Mouse (Mus musculus) ES-E14 (cell line): ENCODE measurements around the gene Tenm2. TPM values are rescaled to one million over a fixed set of nuclear protein-coding genes. Genes with fewer than 3 reads are reported as not detected.

ENCODE experiments used
- DNase-seq: peaks from one replicate; pipeline ENCODE4 v3.0.0-alpha.2; 2013; ENCODE audit warnings: low read depth, low spot score
- H3K27ac ChIP-seq: 2 replicates; pipeline ENCODE4 v1.5.1; 2012; ENCODE audit warnings: low read depth, mild to moderate bottlenecking, low read length, moderate library complexity, mixed read lengths; ENCODE audit not compliant: poor library complexity, insufficient read depth, severe bottlenecking
- H3K36me3 ChIP-seq: 2 replicates; pipeline ENCODE4 v1.6.1; 2012; ENCODE audit warnings: mild to moderate bottlenecking, low read length, moderate library complexity, mixed read lengths; ENCODE audit not compliant: control insufficient read depth, poor library complexity, insufficient read depth, severe bottlenecking
- H3K4me1 ChIP-seq, 2 experiments: fragments of 150-350 bp in 1 of 2; sonication (generic) in 1 of 2; 2 replicates each; pipeline ENCODE4 v1.6.1; 2012; ENCODE audit warnings: low read length in 2 of 2, mild to moderate bottlenecking in 1 of 2, mixed read lengths in 1 of 2; ENCODE audit not compliant: control insufficient read depth in 2 of 2, insufficient read depth in 2 of 2, poor library complexity in 1 of 2
- H3K4me3 ChIP-seq, 2 experiments: fragments of 150-350 bp in 1 of 2; sonication (generic) in 1 of 2; 2 replicates each; pipeline ENCODE4 v1.5.1; 2012; ENCODE audit warnings: low read length in 2 of 2, low read depth in 1 of 2, mild to moderate bottlenecking in 1 of 2, mixed read lengths in 1 of 2; ENCODE audit not compliant: insufficient read depth in 1 of 2, poor library complexity in 1 of 2, severe bottlenecking in 1 of 2
- H3K9ac ChIP-seq: 2 replicates; pipeline ENCODE4 v1.6.1; 2012; ENCODE audit warnings: low read depth, mild to moderate bottlenecking, low read length, mixed read lengths; ENCODE audit not compliant: poor library complexity, insufficient read depth, severe bottlenecking
- H3K9me3 ChIP-seq: fragments of 150-350 bp; sonication (generic); 2 replicates; pipeline ENCODE4 v1.6.1; 2012; ENCODE audit warnings: low read depth, mild to moderate bottlenecking, low read length; ENCODE audit not compliant: control insufficient read depth, insufficient read depth
- CHD2 ChIP-seq: IDR thresholded peaks from 2 replicates; pipeline ENCODE4 v1.6.1; 2014; ENCODE audit warnings: mild to moderate bottlenecking, low read depth, low read length, inconsistent platforms
- HCFC1 ChIP-seq: IDR thresholded peaks from 2 replicates; pipeline ENCODE4 v1.6.1; 2012; ENCODE audit warnings: low read length, inconsistent platforms, borderline replicate concordance; ENCODE audit not compliant: insufficient read depth
- MAFK ChIP-seq: IDR thresholded peaks from 2 replicates; pipeline ENCODE4 v1.6.1; 2014; ENCODE audit warnings: mild to moderate bottlenecking, low read depth, low read length, inconsistent platforms; ENCODE audit not compliant: insufficient read depth
- ZC3H11A ChIP-seq: IDR thresholded peaks from 2 replicates; pipeline ENCODE4 v1.6.1; 2012; ENCODE audit warnings: low read depth, mild to moderate bottlenecking, inconsistent platforms, low read length, borderline replicate concordance
- ZNF384 ChIP-seq: IDR thresholded peaks from 2 replicates; pipeline ENCODE4 v1.6.1; 2012; ENCODE audit warnings: low read depth, low read length, inconsistent platforms
- in situ Hi-C, 2 experiments: fragments of 600-800 bp; cut with MboI; formaldehyde crosslinking; loops; one replicate each; pipeline ENCODE4 v1.15.1; 2025; ENCODE audit warnings: low sequenced_read_pairs in 2 of 2, inconsistent platforms in 1 of 2; ENCODE audit not compliant: unreplicated experiment in 2 of 2
- total RNA-seq: library from RNA; depleted of rRNA; stranded (reverse); fragments of 300-350 nt; gene quantifications from 2 replicates; pipeline ENCODE4 v1.2.3, GENCODE M21; 2012

Tenm2 gene
- total RNA-seq, 1 experiment: 0.04 TPM

DNA sequence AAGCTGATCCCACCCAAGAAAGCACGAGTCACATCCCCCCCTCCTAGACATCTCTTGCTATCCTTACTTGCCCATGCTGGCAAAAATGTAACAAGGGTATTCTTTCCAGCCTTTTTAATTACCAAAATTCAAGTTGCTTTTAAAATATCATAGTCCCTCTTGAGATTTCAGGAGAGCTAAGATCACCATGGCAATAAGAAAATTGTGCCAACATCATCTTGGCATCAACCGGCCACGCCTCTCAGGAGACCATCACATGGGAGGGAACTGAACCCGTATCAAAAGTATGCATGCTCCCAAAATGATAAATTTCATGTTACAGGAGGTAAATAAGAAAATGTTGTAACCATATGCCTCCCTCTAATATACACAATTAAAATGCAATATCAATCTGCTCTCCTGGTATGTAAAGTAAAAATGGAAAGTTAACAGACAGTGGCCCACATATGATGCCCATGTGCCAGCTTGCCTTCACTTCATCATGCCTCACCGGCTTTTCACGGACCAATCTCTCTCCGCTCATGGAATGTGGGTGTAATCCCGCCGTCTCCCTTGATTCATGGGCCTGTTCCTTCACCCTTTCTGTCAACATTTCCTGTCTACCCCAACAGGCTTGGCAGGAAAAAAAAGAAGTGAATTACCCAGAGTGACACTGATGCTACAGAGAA lies 582.0 kb downstream of the Tenm2 start:
- no peaks in the 10 kb centered on the region; a peak in 1 of 4 replicates for H3K4me1 ChIP-seq
- no peak overlapping the region for H3K27ac ChIP-seq
- in situ Hi-C loops: no loop called here
- H3K4me3 ChIP-seq: no peak overlapping the region
- H3K9me3 ChIP-seq: no peaks in the 10 kb centered on the region
- H3K36me3 ChIP-seq: no peaks in the 10 kb centered on the region
- DNase-seq: no peak
- TF ChIP-seq CHD2 (no peak), ZNF384 (no peak), MAFK (no peak), HCFC1 (no peak), ZC3H11A (no peak)
- no peak overlapping the region for H3K9ac ChIP-seq

- Histone ChIP-seq H3K36me3 (no peaks in the 10 kb centered on the region), H3K27ac (no peak overlapping the region), H3K9ac (no peak overlapping the region), H3K4me3 (no peak overlapping the region), H3K4me1 (no peaks in the 10 kb centered on the region), H3K9me3 (no peaks in the 10 kb centered on the region)
- DNase-seq: no peak
- TF ChIP-seq HCFC1 (no peak), ZNF384 (no peak), MAFK (no peak), CHD2 (no peak), ZC3H11A (no peak)
- in situ Hi-C loops: no loop called here
These were observed 588.6 kb downstream of the Tenm2 start for GRCm38 (mm10) chr11:36647179-36647578.

DNA sequence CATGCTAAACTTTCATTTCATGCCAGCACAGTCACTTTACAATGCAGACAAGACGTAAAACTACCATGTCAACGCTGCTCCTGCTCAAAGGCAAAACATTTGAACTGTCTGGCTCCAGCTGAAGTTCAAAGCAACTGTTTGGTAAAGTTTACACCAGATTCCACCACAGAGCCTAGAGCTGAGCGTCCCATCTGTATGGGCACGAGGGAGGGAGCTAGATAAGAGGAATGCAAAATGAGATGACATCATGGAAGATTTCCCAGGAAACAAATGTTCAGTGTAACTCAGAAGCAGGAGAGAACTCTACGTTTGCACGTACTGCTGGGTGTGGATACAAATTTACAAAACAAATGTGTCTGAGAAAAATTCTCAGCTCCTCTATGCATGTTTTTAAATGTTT lies 600.7 kb downstream of the Tenm2 start:
- Histone ChIP-seq H3K9me3 (no peaks in the 10 kb centered on the region), H3K4me3 (no peak overlapping the region), H3K9ac (no peak overlapping the region), H3K36me3 (no peaks in the 10 kb centered on the region), H3K27ac (no peak overlapping the region), H3K4me1 (no peaks in the 10 kb centered on the region)
- DNase-seq: no peak
- in situ Hi-C loops: no loop called here
- TF ChIP-seq HCFC1: no peak
- TF ChIP-seq ZNF384: no peak
- TF ChIP-seq CHD2: no peak
- no peak for TF ChIP-seq MAFK
- no peak for TF ChIP-seq ZC3H11A

DNA sequence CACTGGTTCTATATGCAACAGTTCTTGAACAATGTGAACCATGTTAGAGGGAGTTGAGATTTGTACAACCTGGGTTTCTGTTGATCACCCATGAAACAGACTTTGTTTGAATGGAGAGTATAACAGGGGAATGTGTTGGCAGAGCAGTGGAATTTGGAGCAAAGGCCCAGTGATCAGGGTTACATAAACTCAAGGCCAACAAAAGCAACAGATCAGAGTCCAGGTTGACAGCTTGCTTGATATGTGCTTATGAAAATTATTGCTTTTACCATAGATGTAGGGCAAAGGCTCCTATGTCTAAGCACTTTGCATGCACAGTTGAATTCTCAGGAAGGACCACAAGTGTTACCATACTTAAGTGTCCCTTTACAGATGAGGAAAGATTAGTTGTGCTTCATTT lies 603.6 kb downstream of the Tenm2 start:
- in situ Hi-C loops: no loop called here
- H3K4me1 ChIP-seq: no peaks in the 10 kb centered on the region
- TF ChIP-seq CHD2 (no peak), ZNF384 (no peak), MAFK (no peak), HCFC1 (no peak), ZC3H11A (no peak)
- no peak for DNase-seq
- no peak overlapping the region for H3K9ac ChIP-seq
- H3K9me3 ChIP-seq: no peaks in the 10 kb centered on the region
- H3K27ac ChIP-seq: no peak overlapping the region
- H3K36me3 ChIP-seq: no peaks in the 10 kb centered on the region
- no peak overlapping the region for H3K4me3 ChIP-seq
